Mouse (Mus musculus) ovary, adult 10 weeks (tissue): Measurements from ENCODE around the gene Nfyb. TPM values are rescaled to one million over a fixed set of nuclear protein-coding genes. Genes with fewer than 3 reads are reported as not detected.

ENCODE experiments used
- polyA plus RNA-seq: library from polyadenylated mRNA; stranded (reverse); fragments of 350-450 nt; fragmentation: Illumina TruSeq; extraction: RNeasy Lipid Tissue Mini Kit (QIAGEN cat#74804); gene quantifications from one replicate; pipeline ENCODE4 v1.2.3, GENCODE M21; 2014

Nfyb gene
- polyA plus RNA-seq: 54.2 TPM

DNA sequence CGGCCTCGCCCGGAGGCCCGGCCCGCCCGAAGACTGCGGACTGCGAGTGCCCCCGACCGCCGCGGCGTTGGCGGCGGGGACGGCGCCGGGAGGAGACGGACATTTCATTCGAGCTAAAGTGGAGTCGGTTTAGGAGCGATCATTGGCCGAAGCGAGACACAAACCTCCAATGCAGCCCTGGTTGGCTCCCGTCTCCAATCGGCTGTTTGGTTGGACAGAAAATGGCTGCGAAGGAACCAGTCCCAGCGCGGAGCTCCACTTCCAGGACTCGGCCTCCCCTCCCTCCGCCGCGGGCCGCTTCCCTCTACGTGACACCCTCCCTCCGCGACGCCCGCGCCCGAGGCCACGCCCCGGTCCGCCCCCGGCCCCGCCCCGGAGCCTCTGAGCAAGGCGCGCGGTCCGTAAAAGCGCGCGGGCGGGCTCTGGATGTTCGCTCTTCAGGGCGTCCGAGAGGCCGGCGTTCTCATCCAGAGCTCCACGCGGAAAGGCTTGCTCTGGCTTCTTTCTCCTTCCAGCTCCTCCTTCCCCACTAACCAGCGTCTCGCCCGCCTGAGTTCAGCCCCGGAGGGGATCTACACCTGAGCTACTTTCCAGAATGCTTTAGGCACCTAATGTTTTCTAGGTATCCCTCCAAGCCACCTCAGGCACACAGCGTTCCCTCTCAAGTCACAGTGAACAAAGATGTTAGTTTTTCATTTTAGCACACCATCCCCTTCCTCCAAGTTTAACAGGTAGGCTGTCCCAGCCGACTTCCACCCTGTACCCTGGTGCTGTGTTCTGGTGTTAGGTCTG lies at the start of gene Nfyb:
Gene Nfyb, minus strand, starts transcription at position 305 of the 792 bp plus-strand sequence.

Other genes starting within 250 kb of the Nfyb start
- 13.5 TPM for gene 1190007I07Rik, start 140.9 kb downstream of the Nfyb start, polyA plus RNA-seq
- gene Tdg, start 134.3 kb downstream of the Nfyb start, polyA plus RNA-seq: 49.3 TPM
- gene Glt8d2, start 73.5 kb downstream of the Nfyb start, polyA plus RNA-seq: 3.5 TPM
- gene Hcfc2, start 68.0 kb downstream of the Nfyb start, polyA plus RNA-seq: 82.6 TPM
- 68.4 TPM for gene Txnrd1, start 69.8 kb upstream of the Nfyb start, polyA plus RNA-seq
- not detected for gene Eid3, start 102.5 kb upstream of the Nfyb start, polyA plus RNA-seq
- gene Chst11, start 221.4 kb upstream of the Nfyb start, polyA plus RNA-seq: 116 TPM